Mouse (Mus musculus): ENCODE data around the gene Cpa4. TPM values are rescaled to one million over a fixed set of nuclear protein-coding genes. Genes with fewer than 3 reads are reported as not detected.

The Cpa4 gene
- polyA plus RNA-seq, 1 experiment from 2014 or later = 0.07 TPM

GRCm38 (mm10) chr6:30580841-30581176 is 12.6 kb downstream of the Cpa4 start:
- no peak for DNase-seq (ENCODE audit: low spot score)
- Histone ChIP-seq H3K36me3 (ENCODE audit: insufficient read depth, low read length) (no peaks in the 10 kb centered on the region), H3K27ac (ENCODE audit: low read length) (no peak overlapping the region), H3K4me1 (ENCODE audit: insufficient read depth, low read depth, low read length) (no peaks in the 10 kb centered on the region), H3K4me2 (replicated peaks; ENCODE audit: low read depth, low read length) (no peak overlapping the region), H3K9me3 (ENCODE audit: low read length) (no peaks in the 10 kb centered on the region), H3K27me3 (replicated peaks; ENCODE audit: insufficient read depth, low read length) (no peaks in the 10 kb centered on the region), H3K4me3 (ENCODE audit: low read depth, low read length) (no peak overlapping the region), H3K9ac (replicated peaks; ENCODE audit: low read depth) (no peak overlapping the region)
- WGBS = 69% methylated on average over 8 of the region's 8 CpGs
- TF ChIP-seq EP300 (IDR thresholded peaks at IDR 0.05) (no peak), CTCF (IDR thresholded peaks at IDR 0.05) (no peak)
- ATAC-seq = no peak

- Histone ChIP-seq H3K4me2 (replicated peaks; ENCODE audit: low read depth, low read length) (no peak overlapping the region), H3K4me3 (ENCODE audit: low read depth, low read length) (no peak overlapping the region), H3K27ac (ENCODE audit: low read length) (no peak overlapping the region), H3K9me3 (ENCODE audit: low read length) (no peaks in the 10 kb centered on the region), H3K27me3 (replicated peaks; ENCODE audit: insufficient read depth, low read length) (no peaks in the 10 kb centered on the region), H3K9ac (replicated peaks; ENCODE audit: low read depth) (no peak overlapping the region), H3K36me3 (ENCODE audit: insufficient read depth, low read length) (no peaks in the 10 kb centered on the region), H3K4me1 (ENCODE audit: insufficient read depth, low read depth, low read length) (no peaks in the 10 kb centered on the region)
- TF ChIP-seq CTCF (IDR thresholded peaks at IDR 0.05) (no peak), EP300 (IDR thresholded peaks at IDR 0.05) (no peak)
- WGBS = 67% methylated on average over 7 of the region's 7 CpGs
- ATAC-seq (no peak), DNase-seq (ENCODE audit: low spot score) (no peak)
Measured at GRCm38 (mm10) chr6:30586886-30587442, 18.8 kb downstream of the Cpa4 start.

DNA sequence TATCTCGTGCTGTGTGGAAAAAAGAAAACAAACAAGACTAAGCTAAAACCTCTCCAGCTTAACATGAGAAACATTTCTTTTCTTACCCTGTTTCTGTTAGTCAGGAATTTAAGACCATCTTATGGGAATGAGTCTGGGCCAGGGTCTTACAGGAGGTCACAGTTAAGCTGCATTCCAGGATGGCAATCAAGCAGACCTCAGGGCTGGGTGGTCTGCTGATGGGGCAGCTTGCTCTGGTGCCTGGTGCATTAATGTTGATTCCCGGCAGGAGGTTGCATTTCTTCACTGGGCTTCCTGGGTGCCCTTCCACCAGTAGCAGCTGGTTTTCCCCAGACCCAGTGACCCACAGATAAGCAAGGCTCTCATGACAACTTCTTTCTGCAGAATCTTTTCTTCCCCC is 21.6 kb downstream of the Cpa4 start:
- ATAC-seq = no peak
- Histone ChIP-seq H3K27me3 (replicated peaks; ENCODE audit: insufficient read depth, low read length) (no peaks in the 10 kb centered on the region), H3K27ac (ENCODE audit: low read length) (no peak overlapping the region), H3K36me3 (ENCODE audit: insufficient read depth, low read length) (no peaks in the 10 kb centered on the region), H3K4me3 (ENCODE audit: low read depth, low read length) (no peak overlapping the region), H3K9ac (replicated peaks; ENCODE audit: low read depth) (no peak overlapping the region), H3K4me1 (ENCODE audit: insufficient read depth, low read depth, low read length) (no peaks in the 10 kb centered on the region), H3K9me3 (ENCODE audit: low read length) (no peaks in the 10 kb centered on the region), H3K4me2 (replicated peaks; ENCODE audit: low read depth, low read length) (no peak overlapping the region)
- 20% methylated on average over 2 of the region's 2 CpGs for WGBS
- TF ChIP-seq CTCF (IDR thresholded peaks at IDR 0.05) = no peak
- no peak for TF ChIP-seq EP300 (IDR thresholded peaks at IDR 0.05)
- DNase-seq (ENCODE audit: low spot score) = no peak

- no peak for ATAC-seq
- no peaks in the 10 kb centered on the region for H3K27me3 ChIP-seq (replicated peaks; ENCODE audit: insufficient read depth, low read length)
- no peaks in the 10 kb centered on the region for H3K4me1 ChIP-seq (ENCODE audit: insufficient read depth, low read depth, low read length)
- H3K36me3 ChIP-seq (ENCODE audit: insufficient read depth, low read length) = no peaks in the 10 kb centered on the region
- H3K4me2 ChIP-seq (replicated peaks; ENCODE audit: low read depth, low read length) = no peak overlapping the region
- WGBS = 59% methylated on average over 5 of the region's 5 CpGs
- no peak overlapping the region for H3K9ac ChIP-seq (replicated peaks; ENCODE audit: low read depth)
- no peak overlapping the region for H3K4me3 ChIP-seq (ENCODE audit: low read depth, low read length)
- H3K9me3 ChIP-seq (ENCODE audit: low read length) = no peaks in the 10 kb centered on the region
- no peak for DNase-seq (ENCODE audit: low spot score)
- no peak overlapping the region for H3K27ac ChIP-seq (ENCODE audit: low read length)
- TF ChIP-seq EP300 (IDR thresholded peaks at IDR 0.05) (no peak), CTCF (IDR thresholded peaks at IDR 0.05) (no peak)
Measured at GRCm38 (mm10) chr6:30591851-30592404, 23.8 kb downstream of the Cpa4 start.

- H3K27ac ChIP-seq (ENCODE audit: low read length) = no peak overlapping the region
- WGBS = 79% methylated on average over 10 of the region's 10 CpGs
- no peak overlapping the region for H3K9ac ChIP-seq (replicated peaks; ENCODE audit: low read depth)
- no peaks in the 10 kb centered on the region for H3K27me3 ChIP-seq (replicated peaks; ENCODE audit: insufficient read depth, low read length)
- DNase-seq (ENCODE audit: low spot score) (no peak), ATAC-seq (no peak)
- no peak overlapping the region for H3K4me3 ChIP-seq (ENCODE audit: low read depth, low read length)
- TF ChIP-seq CTCF (IDR thresholded peaks at IDR 0.05) (no peak), EP300 (IDR thresholded peaks at IDR 0.05) (no peak)
- H3K4me2 ChIP-seq (replicated peaks; ENCODE audit: low read depth, low read length) = no peak overlapping the region
- H3K4me1 ChIP-seq (ENCODE audit: insufficient read depth, low read depth, low read length) = no peaks in the 10 kb centered on the region
- no peaks in the 10 kb centered on the region for H3K36me3 ChIP-seq (ENCODE audit: insufficient read depth, low read length)
- no peaks in the 10 kb centered on the region for H3K9me3 ChIP-seq (ENCODE audit: low read length)
Measured at GRCm38 (mm10) chr6:30592417-30592974, 24.3 kb downstream of the Cpa4 start.

- H3K9ac ChIP-seq (replicated peaks; ENCODE audit: low read depth) = no peak overlapping the region
- no peaks in the 10 kb centered on the region for H3K27me3 ChIP-seq (replicated peaks; ENCODE audit: insufficient read depth, low read length)
- H3K4me3 ChIP-seq (ENCODE audit: low read depth, low read length) = no peak overlapping the region
- no peak for DNase-seq (ENCODE audit: low spot score)
- TF ChIP-seq EP300 (IDR thresholded peaks at IDR 0.05) = no peak
- no peak for TF ChIP-seq CTCF (IDR thresholded peaks at IDR 0.05)
- 57% methylated on average over 7 of the region's 7 CpGs for WGBS
- no peak overlapping the region for H3K27ac ChIP-seq (ENCODE audit: low read length)
- H3K36me3 ChIP-seq (ENCODE audit: insufficient read depth, low read length) = no peaks in the 10 kb centered on the region
- ATAC-seq = no peak
- H3K4me2 ChIP-seq (replicated peaks; ENCODE audit: low read depth, low read length) = no peak overlapping the region
- no peaks in the 10 kb centered on the region for H3K9me3 ChIP-seq (ENCODE audit: low read length)
- H3K4me1 ChIP-seq (ENCODE audit: insufficient read depth, low read depth, low read length) = no peaks in the 10 kb centered on the region
Measured at GRCm38 (mm10) chr6:30594364-30594763, 26.2 kb downstream of the Cpa4 start.
